In the genomic region with DNA sequence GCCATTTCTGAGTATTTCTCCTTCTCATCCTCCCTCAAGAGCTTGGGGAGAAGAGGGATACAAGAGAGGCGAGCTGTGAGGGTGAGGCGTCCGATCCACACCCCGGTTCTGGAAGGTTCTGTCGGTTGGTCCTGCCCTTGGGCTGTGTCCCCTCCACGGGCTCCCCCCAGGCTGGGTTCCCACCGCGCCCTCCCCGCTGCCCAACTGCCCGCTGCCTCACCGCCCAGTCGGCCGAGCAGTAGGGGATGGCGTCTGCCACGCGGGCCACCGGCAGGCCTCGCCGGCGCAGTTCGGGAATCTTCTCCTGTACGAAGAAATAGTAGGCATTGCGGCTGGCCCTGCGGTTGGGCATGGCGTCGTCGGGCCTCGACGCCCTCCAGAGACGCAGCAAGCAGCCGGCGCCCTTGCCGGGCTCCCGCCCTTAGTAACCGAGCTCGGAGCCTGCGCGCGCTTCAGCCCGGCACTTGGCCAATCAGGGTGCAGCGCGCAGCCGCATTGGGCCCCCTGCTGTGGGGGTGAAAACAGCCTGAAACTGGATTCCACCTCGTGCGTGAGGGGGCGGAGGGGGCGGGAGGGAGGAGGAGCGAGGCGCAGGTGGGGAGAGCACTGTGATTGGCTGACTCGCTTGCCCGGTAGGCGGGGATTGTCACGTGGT, we compare ENCODE assay signal across 38 mouse cellular contexts. TPM values are rescaled to one million over a fixed set of nuclear protein-coding genes. Genes with fewer than 3 reads are reported as not detected.
A peak's percentile ranks its signal among the peaks of the same experiment; 100 is the strongest.
DNase-seq lines count a peak whose midpoint lies in the region; TF ChIP-seq lines count a peak whose summit lies in the region.
"Had no signal": no experiment of that assay in that cellular context is flagged by ENCODE, and none has a peak within 500 bp of the region (broad histone marks: within the 10 kb centered on the region; RNA-seq: fewer than 3 reads in every experiment).

A gene (minus strand): TSS at position 433 of the 655 bp plus-strand sequence.

- peaks cover 6% of the 10 kb centered on the region; the same call in 1 of the 2 replicates for H3K9me3 ChIP-seq in heart, embryonic 10.5 days
- H3K9me3 ChIP-seq in E14TG2a.4 (ENCODE audit: low read length): peaks cover 6% of the 10 kb centered on the region

- no peaks in the 10 kb centered on the region for H3K4me1 ChIP-seq in heart, embryonic 10.5 days
- no peaks in the 10 kb centered on the region for H3K4me1 ChIP-seq in E14TG2a.4 (replicated peaks; ENCODE audit: low read depth, low read length)
- no peaks in the 10 kb centered on the region for H3K4me1 ChIP-seq in testis, adult 2 months (ENCODE audit: control insufficient read depth, insufficient read depth, low read length)
- H3K4me1 ChIP-seq: embryonic facial prominence, embryonic 13.5 days; heart, embryonic 13.5 days; hindbrain, embryonic 15.5 days; midbrain, embryonic 13.5 days had no signal

- WGBS in heart, embryonic 10.5 days: 76% methylated on average over 53 of the region's 53 CpGs

- no peaks in the 10 kb centered on the region; the same call in 1 of the 2 replicates for H3K36me3 ChIP-seq in heart, embryonic 10.5 days
- H3K36me3 ChIP-seq in E14TG2a.4 (ENCODE audit: insufficient read depth, low read length): peaks cover 12% of the 10 kb centered on the region; the same call in 1 of the 2 replicates
- H3K36me3 ChIP-seq in testis, adult 2 months (ENCODE audit: control insufficient read depth, insufficient read depth, low read length): peaks cover 2% of the 10 kb centered on the region
- H3K36me3 ChIP-seq: embryonic facial prominence, embryonic 13.5 days; forebrain, embryonic 12.5 days; heart, embryonic 13.5 days; hindbrain, embryonic 15.5 days; midbrain, embryonic 13.5 days had no signal

- no peak within 1 kb of the TSS for H3K4me3 ChIP-seq in heart, embryonic 10.5 days
- H3K4me3 ChIP-seq in E14TG2a.4 (replicated peaks; ENCODE audit: low read length): peak within 1 kb of the TSS; percentile 69
- peak within 1 kb of the TSS; percentile 99 for H3K4me3 ChIP-seq in testis, adult 2 months (ENCODE audit: control insufficient read depth, low read depth, low read length)
- H3K4me3 ChIP-seq: embryonic facial prominence, embryonic 13.5 days; erythroblast, embryonic 14.5 days; forebrain, embryonic 12.5 days; heart, embryonic 13.5 days; hindbrain, embryonic 10.5 days; hindbrain, embryonic 15.5 days; midbrain, embryonic 13.5 days had no signal

- no peaks in the 10 kb centered on the region for H3K27me3 ChIP-seq in heart, embryonic 10.5 days (ENCODE audit: insufficient read depth, poor library complexity, severe bottlenecking)
- peaks cover 23% of the 10 kb centered on the region for H3K27me3 ChIP-seq in E14TG2a.4 (ENCODE audit: insufficient read depth, low read length)
- no peaks in the 10 kb centered on the region for H3K27me3 ChIP-seq in testis, adult 2 months (ENCODE audit: control insufficient read depth, insufficient read depth, low read length)
- H3K27me3 ChIP-seq: embryonic facial prominence, embryonic 13.5 days; forebrain, embryonic 12.5 days; heart, embryonic 13.5 days; hindbrain, embryonic 15.5 days; midbrain, embryonic 13.5 days had no signal

- no peak for TF ChIP-seq CTCF in E14TG2a.4 (conservative IDR thresholded peaks at IDR 0.05; ENCODE audit: low read length)
- no peak for TF ChIP-seq CTCF in testis, adult 2 months (IDR thresholded peaks at IDR 0.05; ENCODE audit: control insufficient read depth, insufficient read depth, insufficient replicate concordance, low read depth, low read length)

- peak; percentile 98 for TF ChIP-seq POLR2A in testis, adult 2 months (IDR thresholded peaks at IDR 0.05; ENCODE audit: control insufficient read depth, low read depth, low read length)

- DNase-seq in heart, embryonic 10.5 days (ENCODE audit: low spot score): peak; percentile 73
- DNase-seq in heart, adult 9 months (ENCODE audit: low spot score in 2 of 2): no peak
- DNase-seq in ES-CJ7 (ENCODE audit: low read depth, low spot score): peak; percentile 88
- DNase-seq in adrenal gland, adult 8-10 months: no peak
- DNase-seq in Muller cell, postnatal 12 days (ENCODE audit: inconsistent ontology term): no peak
- DNase-seq: adrenal gland, postnatal 10 days; cerebellum, adult 9-10 months; cerebellum, postnatal 36 days; embryo, embryonic 11 days; gastrocnemius, postnatal 10 days; heart, postnatal 10 days; kidney, adult 11 months; kidney, postnatal 14 days; layer of hippocampus, adult 9-11 months; lung, postnatal 4 days; thymus, adult 18-20 months had no signal

- H3K27ac ChIP-seq in heart, embryonic 10.5 days: no peak within 1 kb of the TSS
- H3K27ac ChIP-seq in testis, adult 2 months (ENCODE audit: control insufficient read depth, insufficient read depth, low read depth, low read length): peak within 1 kb of the TSS; percentile 100
- H3K27ac ChIP-seq: embryonic facial prominence, embryonic 13.5 days; forebrain, embryonic 12.5 days; heart, embryonic 13.5 days; hindbrain, embryonic 10.5 days; hindbrain, embryonic 15.5 days; midbrain, embryonic 13.5 days had no signal

RNA-seq across cellular contexts. Expression of the gene that starts here (rescaled TPM):
- polyA plus RNA-seq in heart, embryonic 10.5 days (2016; fragmentation: Nextera tagmentation; extraction: Ambion mirVana): 0.09 and 0.11 TPM in 2 replicates
- 669 and 776 TPM in 2 replicates for polyA plus RNA-seq in testis, adult 2 months (2012; rRNA removed)
- not detected for total RNA-seq in adrenal gland, adult 8-10 months (2022)
- total RNA-seq: adrenal gland, postnatal 10 days; gastrocnemius, postnatal 10 days; heart, postnatal 10 days; left cerebral cortex, postnatal 14 days; liver, adult 2 months; megakaryocyte-erythroid progenitor cell, adult 5-6 weeks; MEL; monocyte, adult 5-6 weeks had no signal
- polyA plus RNA-seq: CD4-positive, CD25-positive, alpha-beta regulatory T cell, adult 4 months; embryonic facial prominence, embryonic 13.5 days; erythroblast, embryonic 14.5 days; forebrain, embryonic 12.5 days; heart, embryonic 13.5 days; inflammation-experienced regulatory T-cells, adult 6 months; kidney, embryonic 14.5 days; limb, embryonic 11.5 days; liver, adult 2 months; liver, embryonic 16.5 days; lung, postnatal 0 days; midbrain, embryonic 13.5 days; neural tube, embryonic 14.5 days; urinary bladder, adult 2 months had no signal

Comparison
In these comparisons a context has a peak if more than half of its experiments do, and no peak if none do; other contexts are left out.
1. RNA of the gene that starts here (polyA plus RNA-seq): 669 to 776 TPM in testis, adult 2 months; 0.09 to 0.11 TPM in heart, embryonic 10.5 days; every median in the first group is over 100 times any median in the second.
2. Peak in DNase-seq in heart, embryonic 10.5 days; RNA of the gene not detected or under 1 TPM.